Mouse (Mus musculus): ENCODE data around the gene Trem2. TPM values are rescaled to one million over a fixed set of nuclear protein-coding genes. Genes with fewer than 3 reads are reported as not detected.

Gene Trem2
- total RNA-seq, 2 experiments from 2014 or later = 1.2 TPM

DNA sequence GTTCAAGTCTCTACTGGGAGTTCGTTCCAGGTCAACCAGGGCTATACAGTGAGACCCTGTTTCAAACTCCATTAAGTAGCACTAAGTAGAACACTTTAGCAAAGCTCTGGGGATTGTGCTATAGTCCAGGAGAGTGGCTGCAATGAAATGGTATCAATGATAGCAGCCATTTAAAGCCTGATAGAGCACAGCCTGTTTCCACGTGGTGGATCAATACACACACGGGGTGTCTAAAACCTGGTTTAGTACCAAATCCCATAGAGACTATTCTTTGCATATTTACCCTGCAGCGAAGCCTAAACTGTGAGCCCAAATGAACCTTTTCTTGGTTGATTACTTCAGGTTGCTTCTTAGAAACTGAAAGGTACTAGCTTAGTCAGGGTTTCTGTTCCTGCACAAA lies 55.5 kb downstream of the Trem2 start:
- DNase-seq (ENCODE audit: low spot score) = no peak
- intact Hi-C loops (cut with DNase I) = no loop called here

DNA sequence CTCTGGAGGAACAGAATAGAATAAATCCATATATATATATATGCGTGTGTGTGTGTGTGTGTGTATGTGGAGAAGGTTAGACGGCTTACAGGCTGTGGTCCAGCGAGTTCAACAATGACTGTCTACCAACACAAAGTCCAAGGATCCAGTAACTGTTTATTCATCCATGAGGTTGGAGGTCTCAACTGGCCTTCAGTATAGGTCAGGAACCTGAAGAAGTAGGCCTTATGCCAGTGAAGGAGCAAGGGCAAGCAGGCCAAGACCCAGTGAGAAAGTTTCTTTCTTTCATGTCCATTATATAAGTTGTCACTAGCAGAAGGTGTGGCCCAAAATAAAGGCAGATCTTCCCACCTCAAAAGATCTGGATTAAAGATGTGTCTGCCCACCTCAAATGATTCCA lies 56.5 kb downstream of the Trem2 start:
- DNase-seq (ENCODE audit: low spot score) = no peak

More for the DNA sequence above, 56.5 kb downstream of the Trem2 start:
- intact Hi-C loops (cut with DNase I) = no loop called here

Other genes starting within 250 kb of the Trem2 start
- gene 9830107B12Rik, start 200.1 kb upstream of the Trem2 start, total RNA-seq (2021) = not detected
- gene A530064D06Rik, start 179.1 kb upstream of the Trem2 start, total RNA-seq (2021) = not detected
- not detected for gene Trem1, start 113.6 kb upstream of the Trem2 start, total RNA-seq (2021)
- not detected for gene Trem3, start 98.6 kb upstream of the Trem2 start, total RNA-seq (2021)
- under 1 TPM in 1 of 2 experiments, not detected in 1; 0.28 TPM for gene Treml4, start 82.1 kb upstream of the Trem2 start, total RNA-seq (2021)
- under 1 TPM; 0.31 to 0.75 TPM for gene Treml2, start 46.9 kb upstream of the Trem2 start, total RNA-seq (2021)
- under 1 TPM; 0.08 to 0.20 TPM for gene B430306N03Rik, start 30.3 kb upstream of the Trem2 start, total RNA-seq (2021)
- under 1 TPM; 0.26 to 0.92 TPM for gene Treml1, start 13.5 kb downstream of the Trem2 start, total RNA-seq (2021)
- 10 to 100 TPM; 19.6 to 21.4 TPM for gene Nfya, start 63.5 kb downstream of the Trem2 start, total RNA-seq (2021)
- gene Oard1, start 63.6 kb downstream of the Trem2 start, total RNA-seq (2021) = 10 to 100 TPM; 12.9 to 14.3 TPM
- 100 to 1,000 TPM; 245 to 262 TPM for gene Apobec2, start 86.5 kb downstream of the Trem2 start, total RNA-seq (2021)
- 1 to 10 TPM in 1 of 2 experiments, under 1 TPM in 1; 0.91 to 1.2 TPM for gene Tspo2, start 105.1 kb downstream of the Trem2 start, total RNA-seq (2021)
- under 1 TPM; 0.14 to 0.16 TPM for gene Unc5cl, start 108.5 kb downstream of the Trem2 start, total RNA-seq (2021)